Mouse (Mus musculus) stomach, postnatal 0 days (tissue): ENCODE measurements around the gene 1700024P04Rik. TPM values are rescaled to one million over a fixed set of nuclear protein-coding genes. Genes with fewer than 3 reads are reported as not detected.
A peak's percentile ranks its signal among the peaks of the same experiment; 100 is the strongest.

Source experiments
- ATAC-seq: fragments of 200-750 bp; cut with Nextera tagmentation; 2 replicates; pipeline ENCODE4 v1.8.0; 2017; ENCODE audit not compliant: low FRiP score, low TSS enrichment
- DNase-seq: peaks from one replicate; pipeline ENCODE4 v3.0.0-alpha.2; 2016; ENCODE audit warnings: low spot score
- H3K27ac ChIP-seq: fragments of 300-500 bp; sonication (generic); replicated peaks from 2 replicates; pipeline ENCODE4 v1.5.1; 2014; ENCODE audit warnings: mild to moderate bottlenecking, control low read depth
- H3K27me3 ChIP-seq: fragments of 300-500 bp; sonication (generic); 2 replicates; pipeline ENCODE4 v1.6.1; 2014; ENCODE audit warnings: low read length; ENCODE audit not compliant: control insufficient read depth, insufficient read depth
- H3K36me3 ChIP-seq: fragments of 300-500 bp; sonication (generic); 2 replicates; pipeline ENCODE4 v1.6.1; 2014; ENCODE audit warnings: low read length, mixed read lengths; ENCODE audit not compliant: control insufficient read depth, insufficient read depth
- H3K4me1 ChIP-seq: fragments of 300-500 bp; sonication (generic); replicated peaks from 2 replicates; pipeline ENCODE4 v1.6.1; 2014; ENCODE audit warnings: antibody characterized with exemption; ENCODE audit not compliant: control insufficient read depth, insufficient read depth
- H3K4me2 ChIP-seq: fragments of 300-500 bp; sonication (generic); replicated peaks from 2 replicates; pipeline ENCODE4 v1.6.1; 2014; ENCODE audit warnings: low read depth, mild to moderate bottlenecking, control low read depth, moderate library complexity
- H3K4me3 ChIP-seq: fragments of 300-500 bp; sonication (generic); 2 replicates; pipeline ENCODE4 v1.5.1; 2014; ENCODE audit warnings: low read depth, low read length, control low read depth
- H3K9ac ChIP-seq: fragments of 300-500 bp; sonication (generic); 2 replicates; pipeline ENCODE4 v1.6.1; 2014; ENCODE audit warnings: mild to moderate bottlenecking, low read length, control low read depth, mixed read lengths
- H3K9me3 ChIP-seq: fragments of 300-500 bp; sonication (generic); 2 replicates; pipeline ENCODE4 v1.6.1; 2016; ENCODE audit warnings: low read length; ENCODE audit not compliant: control insufficient read depth
- CTCF ChIP-seq: IDR thresholded peaks from 2 replicates; pipeline ENCODE4 v1.5.1; 2016; ENCODE audit warnings: antibody characterized with exemption, low read depth, mild to moderate bottlenecking, moderate library complexity
- EP300 ChIP-seq: optimal IDR thresholded peaks from 2 replicates; pipeline ENCODE3; 2016; ENCODE audit warnings: antibody characterized with exemption
- WGBS: fragments of 180-500 bp; shearing (Covaris S2); extraction: QIAGEN DNeasy Blood & Tissue Kit; methylation state at CpG from one replicate; pipeline ENCODE4 v1.1.7; 2014; 5-methylcytosine and 5-hydroxymethylcytosine counted together
- polyA plus RNA-seq: library from polyadenylated mRNA; unstranded; fragments of >200 nt; fragmentation: Nextera tagmentation; extraction: Ambion mirVana; gene quantifications from 2 replicates; pipeline ENCODE4 v1.2.1, GENCODE M21; 2015

Gene 1700024P04Rik
- polyA plus RNA-seq, 1 experiment from 2014 or later: not detected

- ATAC-seq: no peak
- TF ChIP-seq CTCF (no peak), EP300 (no peak)
- H3K4me2 ChIP-seq: no peak overlapping the region
- no peak for DNase-seq
- H3K4me3 ChIP-seq: no peak overlapping the region
- H3K4me1 ChIP-seq: no peaks in the 10 kb centered on the region
- H3K9ac ChIP-seq: no peak overlapping the region
- WGBS: 87% methylated on average over 11 of the region's 11 CpGs
- H3K36me3 ChIP-seq: no peaks in the 10 kb centered on the region
- H3K27ac ChIP-seq: no peak overlapping the region
- no peaks in the 10 kb centered on the region for H3K9me3 ChIP-seq
- H3K27me3 ChIP-seq: no peaks in the 10 kb centered on the region
Measured at GRCm38 (mm10) chr13:99019831-99020669, 35.7 kb upstream of the 1700024P04Rik start.

GRCm38 (mm10) chr13:99018526-99019201 lies 34.3 kb upstream of the 1700024P04Rik start:
- H3K9ac ChIP-seq: no peak overlapping the region
- H3K27ac ChIP-seq: no peak overlapping the region
- no peak overlapping the region for H3K4me2 ChIP-seq
- ATAC-seq (no peak), DNase-seq (peak; percentile 29)
- H3K4me3 ChIP-seq: no peak overlapping the region
- no peaks in the 10 kb centered on the region for H3K9me3 ChIP-seq
- H3K4me1 ChIP-seq: no peaks in the 10 kb centered on the region
- WGBS: 62% methylated on average over 15 of the region's 15 CpGs
- no peaks in the 10 kb centered on the region for H3K27me3 ChIP-seq
- TF ChIP-seq EP300: no peak
- TF ChIP-seq CTCF: no peak
- no peaks in the 10 kb centered on the region for H3K36me3 ChIP-seq

- 59% methylated on average over 4 of the region's 4 CpGs for WGBS
- TF ChIP-seq EP300: no peak
- no peak for TF ChIP-seq CTCF
- no peak overlapping the region for H3K4me2 ChIP-seq
- H3K27ac ChIP-seq: no peak overlapping the region
- H3K9me3 ChIP-seq: no peaks in the 10 kb centered on the region
- DNase-seq (no peak), ATAC-seq (no peak)
- no peaks in the 10 kb centered on the region for H3K4me1 ChIP-seq
- H3K4me3 ChIP-seq: no peak overlapping the region
- no peaks in the 10 kb centered on the region for H3K27me3 ChIP-seq
- no peak overlapping the region for H3K9ac ChIP-seq
- no peaks in the 10 kb centered on the region for H3K36me3 ChIP-seq
Measured at GRCm38 (mm10) chr13:99016696-99017095, 32.3 kb upstream of the 1700024P04Rik start.

- Histone ChIP-seq H3K27ac (no peak overlapping the region), H3K9ac (no peak overlapping the region), H3K4me3 (no peak overlapping the region), H3K27me3 (no peaks in the 10 kb centered on the region), H3K9me3 (no peaks in the 10 kb centered on the region), H3K4me2 (no peak overlapping the region), H3K4me1 (no peaks in the 10 kb centered on the region), H3K36me3 (no peaks in the 10 kb centered on the region)
- WGBS: 89% methylated on average over 5 of the region's 5 CpGs
- no peak for ATAC-seq
- DNase-seq: no peak
- TF ChIP-seq EP300: no peak
- TF ChIP-seq CTCF: no peak
Measured at GRCm38 (mm10) chr13:99012891-99013290, 28.5 kb upstream of the 1700024P04Rik start.

GRCm38 (mm10) chr13:99008013-99008412 lies 23.6 kb upstream of the 1700024P04Rik start:
- Histone ChIP-seq H3K27me3 (no peaks in the 10 kb centered on the region), H3K9me3 (0 out of 2 replicates have a peak, but pooled peaks cover 3% of the 10 kb centered on the region), H3K36me3 (no peaks in the 10 kb centered on the region), H3K27ac (no peak overlapping the region), H3K9ac (no peak overlapping the region), H3K4me1 (no peaks in the 10 kb centered on the region), H3K4me3 (no peak overlapping the region), H3K4me2 (no peak overlapping the region)
- no peak for DNase-seq
- TF ChIP-seq CTCF (no peak), EP300 (no peak)
- 82% methylated on average over 5 of the region's 5 CpGs for WGBS
- ATAC-seq: no peak
